Mouse (Mus musculus) right cerebral cortex, postnatal 36 days (tissue): ENCODE measurements around the gene Nck2.

Experiments
- DNase-seq, 2 experiments: peaks; one replicate each; pipeline ENCODE4 v3.0.0; 2022; ENCODE audit warnings: low spot score in 2 of 2, mixed read lengths in 1 of 2

Gene Nck2

DNA sequence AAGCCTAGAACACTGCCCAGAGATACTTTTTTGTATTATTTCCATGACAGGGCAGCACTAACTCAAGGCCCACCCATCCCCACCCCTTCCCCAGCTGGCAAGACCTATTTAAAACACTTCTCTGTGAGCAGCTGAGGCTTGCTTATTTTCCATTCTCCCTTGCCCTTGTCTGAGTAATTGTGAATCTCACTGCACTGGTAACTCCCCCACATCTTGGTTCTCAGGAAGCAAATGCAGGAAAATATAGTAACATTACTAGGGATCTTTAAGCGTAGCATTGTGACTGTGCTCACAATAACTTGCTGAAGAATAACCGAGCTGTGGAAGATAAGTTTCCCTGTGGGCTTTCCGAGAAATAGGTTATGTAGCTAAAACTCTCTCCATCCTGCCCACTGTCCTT lies 24.6 kb downstream of the Nck2 start:
- DNase-seq, result peak in 1 of 2 experiments; percentile 27

DNA sequence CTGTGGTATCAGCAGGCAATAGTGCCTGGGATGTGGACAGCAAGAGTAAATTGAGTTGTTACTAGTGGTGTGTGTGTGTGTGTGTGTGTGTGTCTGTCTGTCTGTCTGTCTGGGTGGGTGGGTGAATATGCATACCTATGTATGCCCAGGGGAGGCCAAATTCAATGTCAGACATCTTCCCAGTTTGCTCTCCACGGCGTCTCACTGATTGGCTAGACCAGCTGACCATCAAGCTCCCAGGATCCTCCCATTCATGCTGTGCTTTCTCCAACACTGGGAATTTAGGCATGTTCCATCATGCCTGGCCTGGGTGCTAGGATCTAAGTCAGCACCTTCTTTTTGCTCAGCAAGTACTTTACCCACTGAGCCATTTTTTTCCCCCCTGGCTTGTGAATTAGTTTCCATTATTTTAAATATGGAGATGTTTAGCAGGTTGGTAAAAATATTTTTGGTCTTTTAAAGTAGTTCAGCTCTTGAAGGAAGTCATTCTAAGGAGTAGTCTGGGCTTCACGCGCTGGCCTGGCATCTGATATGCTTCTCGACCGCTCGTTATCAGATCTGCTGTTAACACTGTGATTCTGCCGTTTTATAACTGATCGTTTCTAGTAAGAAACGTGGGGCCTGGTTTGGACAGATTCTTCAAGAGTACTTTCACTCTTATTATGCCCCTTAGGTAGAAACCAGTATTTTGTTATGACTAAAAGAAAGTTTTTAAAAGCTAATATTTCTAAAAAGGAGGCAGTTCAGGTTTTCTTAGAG lies 26.2 kb downstream of the Nck2 start:
- DNase-seq, result no peak

DNA sequence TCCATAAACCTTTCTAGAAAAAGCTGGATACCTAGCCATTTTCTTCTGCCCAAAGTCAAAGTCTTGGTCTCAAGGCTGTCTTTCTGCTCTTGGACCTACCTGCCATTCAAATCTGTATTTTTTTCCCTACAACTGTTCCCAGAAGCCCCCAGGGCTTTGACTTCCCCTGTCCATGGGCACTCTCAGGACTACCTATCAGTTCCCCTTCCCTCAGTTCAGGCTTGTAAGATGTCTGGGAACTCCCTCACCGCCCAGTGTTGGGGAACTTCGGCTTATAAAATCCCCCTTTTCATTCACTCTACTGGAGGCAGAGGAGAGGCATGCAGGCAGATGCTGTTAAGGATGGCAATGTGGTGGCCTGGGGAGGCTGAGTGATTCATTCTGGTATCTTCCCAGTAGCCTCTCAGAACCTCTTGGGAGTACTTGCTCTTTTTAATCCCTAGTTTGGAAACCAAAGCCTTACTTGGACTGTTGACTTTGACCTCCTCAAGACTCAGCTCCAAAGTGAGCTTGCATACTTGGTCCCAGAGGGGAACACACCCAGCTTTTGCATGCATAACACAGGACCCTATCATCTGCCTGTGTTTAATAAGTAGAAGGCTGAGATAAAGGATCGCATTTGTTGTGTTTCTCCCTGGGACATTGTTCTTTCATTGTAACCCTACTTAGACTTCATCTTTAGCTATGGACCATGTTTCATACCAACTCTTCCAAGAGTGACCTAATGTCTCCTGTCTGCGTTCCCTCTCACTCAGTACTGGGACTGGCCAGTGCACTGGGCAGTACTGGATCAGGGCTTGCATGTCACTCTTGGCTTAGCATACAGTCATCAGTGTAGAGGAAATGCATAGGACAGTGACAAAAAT lies 27.0 kb downstream of the Nck2 start:
- DNase-seq, result no peak

DNA sequence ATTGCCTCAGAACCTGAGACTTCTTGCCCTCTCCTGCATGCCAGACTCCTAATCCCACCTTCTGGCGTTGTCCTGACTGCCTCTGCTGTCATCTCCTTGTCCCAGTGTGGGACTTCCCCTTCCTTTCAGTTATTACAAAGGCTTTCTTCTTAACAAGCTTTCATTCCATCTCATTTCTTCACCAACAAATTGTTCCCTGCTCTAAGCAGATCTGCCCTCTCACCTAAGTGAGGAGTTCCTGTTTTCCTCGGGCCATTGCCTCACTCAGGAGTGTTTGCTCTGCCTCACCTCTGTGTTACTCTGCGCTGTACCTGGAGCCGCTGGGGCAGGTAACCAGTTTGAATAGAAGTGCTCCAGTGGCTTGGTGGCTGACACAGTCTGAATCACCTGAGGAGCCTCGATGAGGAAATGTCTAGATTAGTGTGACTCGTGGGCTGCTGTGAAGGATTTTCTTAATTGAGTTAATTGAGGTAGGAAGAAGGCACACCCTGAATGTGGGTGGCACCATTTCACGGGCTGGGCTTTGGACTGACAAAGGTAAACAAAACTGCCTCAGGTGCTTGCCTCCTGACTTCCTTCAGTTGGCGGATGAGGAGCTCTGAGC lies 27.8 kb downstream of the Nck2 start:
- no peak for DNase-seq

DNA sequence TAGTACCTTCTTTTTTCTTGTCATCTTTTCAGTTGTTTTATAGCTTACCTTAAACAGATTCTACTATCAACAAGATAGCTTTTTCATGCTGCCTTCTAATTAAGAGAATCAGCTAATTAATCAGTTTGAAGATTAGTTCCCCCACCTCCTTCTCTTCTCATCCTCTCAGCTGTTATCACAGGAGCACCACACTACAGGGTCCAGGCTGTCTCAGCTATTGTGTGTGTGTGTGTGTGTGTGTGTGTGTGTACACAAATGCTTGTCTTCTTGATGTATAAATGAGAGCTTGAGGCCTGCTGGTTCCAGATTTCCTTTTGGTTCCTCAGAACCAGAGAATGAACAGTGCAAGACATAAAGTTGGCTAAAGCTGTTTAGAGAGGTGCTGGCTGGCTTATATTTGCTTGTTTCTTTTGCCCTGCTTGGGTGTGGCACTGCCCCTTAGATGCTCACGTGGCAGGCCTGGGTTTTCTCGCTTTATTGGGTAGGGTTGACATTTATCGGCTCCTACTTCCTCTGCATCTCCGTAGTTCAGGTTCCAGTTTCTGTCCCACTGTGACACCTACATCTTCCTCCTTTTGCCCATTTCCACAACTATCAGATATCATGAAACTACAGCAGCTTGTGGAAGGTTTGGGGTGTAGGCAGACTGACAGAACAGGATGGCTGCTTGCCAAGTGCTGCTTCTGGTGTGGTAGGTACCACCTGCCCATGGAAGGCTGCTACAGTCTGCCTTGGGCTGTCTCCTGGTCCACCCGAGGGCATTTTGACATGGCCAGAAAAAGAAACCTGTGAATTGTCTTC lies 29.6 kb downstream of the Nck2 start:
- DNase-seq, result peak; percentile 55 to 61

DNA sequence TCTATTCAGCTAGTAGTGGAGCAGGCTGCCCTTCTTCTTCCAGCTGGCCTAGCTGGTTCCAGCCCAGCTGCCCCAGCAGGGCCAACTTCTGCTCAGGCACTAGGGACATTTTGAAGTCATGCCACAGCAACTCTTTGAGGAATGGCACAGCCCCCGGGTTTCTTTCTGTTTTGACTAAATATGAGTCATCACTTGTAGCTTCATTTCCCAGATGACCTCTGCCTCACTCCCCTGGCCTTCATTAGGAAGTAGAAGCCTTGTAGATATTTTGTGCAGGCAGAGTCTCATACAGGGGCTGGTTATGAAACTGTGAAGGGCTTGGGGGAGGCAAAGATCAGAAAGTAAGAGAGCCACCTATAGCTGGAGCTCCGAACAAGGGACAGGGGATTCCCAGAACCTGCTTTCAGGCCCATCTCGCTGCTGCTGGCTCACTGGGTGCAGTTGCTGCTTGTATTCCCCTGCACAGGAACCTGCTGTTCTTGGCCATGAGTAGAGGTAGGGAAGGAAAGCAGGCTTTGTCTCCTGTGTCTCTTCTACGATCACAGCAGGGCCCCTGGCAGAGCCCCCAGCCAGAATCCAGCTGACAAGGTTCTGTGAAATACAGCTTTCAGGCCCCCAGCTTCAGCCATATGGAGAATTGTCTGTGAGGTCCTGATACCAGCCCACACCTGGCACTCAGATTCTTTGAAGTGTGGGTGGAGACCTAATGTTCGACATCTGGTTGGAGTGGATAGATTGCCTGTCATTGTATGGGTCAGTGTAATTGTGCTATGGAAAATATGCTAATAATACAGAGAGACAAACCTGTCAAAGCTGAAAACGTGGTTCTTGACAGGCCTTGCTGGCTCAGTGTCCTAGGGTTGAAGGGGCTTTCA lies 30.4 kb downstream of the Nck2 start:
- DNase-seq, result no peak

DNA sequence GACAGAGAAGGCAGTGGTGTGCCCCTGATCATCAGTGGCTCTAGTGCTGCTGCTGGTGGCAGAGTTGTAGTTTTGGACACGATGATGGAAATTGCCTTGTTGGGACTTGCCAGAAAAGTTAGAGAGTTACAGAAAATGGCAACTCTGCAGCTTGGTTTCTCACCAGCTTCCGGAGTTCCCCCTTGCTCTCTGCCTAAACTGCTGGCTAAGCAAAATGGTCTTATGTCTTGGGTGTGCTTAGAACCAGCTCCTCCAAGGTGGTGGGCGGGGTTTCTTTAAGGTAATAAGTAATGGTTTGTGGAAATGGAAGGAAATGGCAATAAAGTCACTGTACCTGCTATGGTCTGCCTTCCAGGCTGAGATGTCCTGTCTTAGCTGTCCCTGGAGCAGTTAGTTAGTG lies 33.6 kb downstream of the Nck2 start:
- no peak for DNase-seq

DNA sequence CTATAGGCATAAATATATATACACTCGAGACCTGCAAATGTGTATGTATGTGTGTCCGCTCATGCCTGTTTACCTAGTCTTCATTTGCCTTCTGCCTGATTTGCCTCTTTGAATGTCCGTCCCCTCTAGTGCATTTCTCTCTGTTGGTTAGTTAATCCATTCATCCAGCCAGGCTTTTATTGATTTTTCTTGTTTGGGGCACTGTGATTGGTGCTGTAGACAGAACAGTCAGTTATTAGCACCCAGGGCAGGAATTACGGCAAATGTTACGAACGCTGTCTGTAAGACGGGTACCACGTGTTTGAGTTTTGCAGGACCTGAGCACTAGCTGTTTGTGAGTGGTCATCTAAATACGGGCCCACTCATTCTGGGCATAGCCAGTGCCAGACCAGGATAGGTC lies 40.8 kb downstream of the Nck2 start:
- no peak for DNase-seq

DNA sequence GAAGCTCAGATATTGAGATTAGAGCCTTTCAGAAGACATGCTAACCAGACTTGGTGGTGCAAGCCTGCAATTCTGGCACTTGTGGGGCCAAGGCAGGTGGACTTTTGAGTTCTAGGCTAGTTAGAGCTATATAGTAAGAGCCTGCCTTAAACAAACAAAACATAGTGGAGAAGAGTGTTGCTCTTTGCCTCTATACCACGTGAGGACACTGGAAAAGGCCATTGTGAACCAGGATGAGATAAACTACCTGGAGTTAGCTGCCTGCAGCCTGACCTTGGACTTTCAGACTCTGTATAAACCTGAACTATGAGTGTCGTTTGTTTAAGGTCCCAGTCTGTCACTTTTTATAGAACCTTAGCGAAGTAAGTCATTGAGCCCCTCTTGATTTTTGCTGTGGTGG lies 42.1 kb downstream of the Nck2 start:
- DNase-seq, result no peak

DNA sequence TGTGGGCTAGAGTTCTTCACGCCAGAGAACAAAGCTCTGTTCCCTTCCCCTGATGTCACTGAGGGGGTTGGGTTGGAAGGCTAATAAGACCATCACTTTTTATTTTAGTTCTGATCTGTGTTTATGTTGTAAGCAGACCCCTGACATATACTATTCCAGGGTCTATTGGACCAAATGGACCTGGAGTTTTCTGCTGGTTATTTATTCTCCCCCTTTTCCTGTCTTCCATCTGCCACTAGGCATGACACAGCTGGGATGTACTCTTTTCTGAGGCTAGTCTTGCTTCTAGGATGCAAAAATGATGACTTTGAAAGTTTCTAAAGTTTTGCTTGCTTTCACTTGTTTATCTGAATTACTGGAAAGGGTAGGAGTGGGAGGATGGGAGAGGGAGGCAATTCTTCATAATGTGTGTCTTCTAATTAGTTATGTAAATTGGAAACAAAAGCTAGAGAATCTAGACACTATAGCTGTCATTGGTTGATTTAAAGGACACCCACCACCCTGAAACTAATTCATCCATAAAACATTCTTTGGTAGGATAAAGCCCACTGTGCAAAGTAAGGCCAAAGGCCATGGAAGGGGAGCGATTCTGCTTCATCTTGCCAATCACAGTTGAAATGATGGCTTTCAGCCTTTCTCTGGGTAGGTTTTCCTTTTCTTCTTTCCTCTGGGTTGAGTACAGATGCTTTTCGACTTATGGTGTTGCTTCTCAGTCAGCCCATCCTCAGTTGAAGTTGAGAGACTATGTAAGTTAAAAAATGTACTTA lies 42.8 kb downstream of the Nck2 start:
- no peak for DNase-seq

DNA sequence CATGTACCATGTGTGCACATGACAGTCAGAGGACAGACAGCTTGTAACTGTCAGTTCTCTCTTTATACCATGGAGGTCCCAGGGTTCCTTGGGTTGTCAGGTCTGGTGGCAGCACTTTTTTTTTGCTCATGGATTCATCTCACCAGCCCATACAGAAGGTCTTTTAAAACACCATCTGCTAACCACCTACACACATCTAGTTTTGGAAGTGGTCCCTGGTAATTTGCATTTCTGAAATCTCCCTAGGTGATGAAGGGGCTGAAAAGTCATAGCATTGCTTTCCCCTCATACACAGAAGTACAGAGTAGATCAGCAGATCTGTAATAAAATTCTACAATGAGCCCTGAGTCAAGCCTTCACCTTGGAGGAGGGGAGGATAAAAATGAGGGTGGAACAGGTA lies 44.9 kb downstream of the Nck2 start:
- peak in 1 of 2 experiments; percentile 36 for DNase-seq

DNA sequence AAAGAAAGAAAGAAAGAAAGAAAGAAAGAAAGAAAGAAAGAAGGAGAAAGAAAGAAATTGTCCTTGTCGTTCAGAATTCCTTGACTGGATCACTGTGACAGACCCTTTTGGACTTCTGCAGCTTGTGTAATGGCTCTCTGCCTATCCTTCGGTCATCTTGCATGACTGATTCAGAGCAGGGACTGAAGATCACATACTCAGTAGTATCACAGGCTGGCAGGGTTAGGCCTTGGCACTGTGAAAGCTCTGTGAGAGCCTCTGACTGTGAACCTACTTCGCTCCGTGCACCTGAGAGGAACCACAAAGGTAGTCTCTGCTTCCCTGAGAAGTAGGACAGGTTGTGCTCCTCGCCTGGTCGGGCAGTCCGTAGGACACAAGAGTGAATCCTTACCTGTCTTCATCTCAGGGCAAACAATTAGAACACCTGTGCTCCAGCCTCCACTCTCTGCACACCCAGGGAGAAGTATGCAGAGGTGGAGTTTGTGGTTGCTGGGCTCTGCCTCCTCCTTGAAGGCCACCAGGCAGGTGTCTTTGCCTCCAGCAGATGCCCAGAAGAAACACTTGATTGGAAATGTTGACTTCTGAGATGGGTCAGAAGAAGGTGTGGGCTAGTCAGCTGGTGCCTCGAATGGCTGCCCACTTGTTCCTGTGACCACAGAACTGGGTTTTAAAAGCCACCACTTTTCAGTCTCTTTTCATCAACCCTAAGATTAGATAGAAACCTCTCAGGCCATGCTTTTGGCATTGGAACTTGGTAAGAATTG lies 47.3 kb downstream of the Nck2 start:
- no peak for DNase-seq

DNA sequence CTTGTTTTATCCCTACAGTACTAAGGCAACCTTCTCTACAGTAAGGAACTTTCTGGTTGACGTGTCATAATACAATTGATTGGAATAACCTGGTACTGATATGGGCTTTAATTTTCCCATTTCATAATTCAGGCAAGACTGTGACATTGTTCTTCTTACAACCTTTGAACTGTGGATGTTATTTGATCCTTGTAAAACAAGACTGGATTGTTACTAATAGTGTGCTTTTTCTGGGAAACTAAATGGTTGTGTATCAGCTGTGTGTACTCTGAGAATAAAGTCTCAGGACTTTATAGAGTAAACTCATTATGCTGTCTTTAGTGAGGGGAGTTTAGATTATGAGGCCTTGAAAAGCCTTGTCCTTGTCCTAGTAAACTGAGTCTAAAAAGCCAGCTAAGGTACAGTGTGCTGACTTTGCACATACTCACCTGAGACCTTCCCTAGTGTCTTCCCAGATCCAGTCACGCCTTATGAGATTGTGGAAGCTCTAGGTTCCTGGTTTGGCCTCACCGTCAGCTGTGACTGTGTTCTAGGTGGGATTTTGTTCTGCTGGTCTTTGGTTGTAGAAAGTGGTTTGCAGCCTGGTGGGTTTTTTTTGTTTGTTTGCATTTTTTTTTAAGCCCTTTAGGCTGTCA lies 48.5 kb downstream of the Nck2 start:
- no peak for DNase-seq

DNA sequence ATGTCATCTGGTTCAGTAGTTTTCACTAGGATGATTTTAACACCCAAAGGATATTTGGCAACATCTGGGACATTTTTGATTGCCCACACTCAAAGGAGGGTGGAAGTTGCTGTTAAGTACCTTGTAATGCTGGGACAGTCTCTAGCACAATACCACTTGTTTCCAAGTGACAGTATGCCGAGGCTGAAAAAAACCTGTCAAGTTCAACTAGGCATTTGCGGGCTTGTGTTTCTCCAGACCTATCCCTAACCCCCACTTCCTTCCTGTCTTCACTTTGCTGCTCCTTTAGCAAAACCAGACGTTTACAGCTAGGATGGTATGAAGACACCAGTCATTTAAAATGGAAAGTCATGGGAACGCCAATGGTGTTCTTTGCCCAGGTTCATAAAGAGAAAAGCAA lies 51.7 kb downstream of the Nck2 start:
- no peak for DNase-seq

DNA sequence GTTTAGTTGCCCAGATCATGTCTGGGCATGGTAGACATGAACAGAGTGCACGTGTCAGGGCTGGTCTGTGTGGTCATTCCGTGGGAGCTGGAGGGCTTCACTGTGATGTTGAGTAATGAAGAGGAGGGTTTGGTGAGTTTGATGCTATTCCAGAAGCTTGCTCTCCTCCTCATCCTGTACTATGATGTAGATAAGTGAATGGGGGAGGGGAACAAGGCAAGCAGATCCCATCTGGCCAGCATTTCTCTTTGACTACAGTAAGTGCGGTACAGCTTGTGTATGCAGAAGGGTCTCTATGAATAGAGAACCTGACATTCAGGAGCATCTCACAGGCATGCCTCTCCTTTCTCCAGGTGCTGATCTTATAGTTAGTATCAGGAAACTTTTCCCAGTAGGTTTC lies 52.6 kb downstream of the Nck2 start:
- DNase-seq, result no peak

DNA sequence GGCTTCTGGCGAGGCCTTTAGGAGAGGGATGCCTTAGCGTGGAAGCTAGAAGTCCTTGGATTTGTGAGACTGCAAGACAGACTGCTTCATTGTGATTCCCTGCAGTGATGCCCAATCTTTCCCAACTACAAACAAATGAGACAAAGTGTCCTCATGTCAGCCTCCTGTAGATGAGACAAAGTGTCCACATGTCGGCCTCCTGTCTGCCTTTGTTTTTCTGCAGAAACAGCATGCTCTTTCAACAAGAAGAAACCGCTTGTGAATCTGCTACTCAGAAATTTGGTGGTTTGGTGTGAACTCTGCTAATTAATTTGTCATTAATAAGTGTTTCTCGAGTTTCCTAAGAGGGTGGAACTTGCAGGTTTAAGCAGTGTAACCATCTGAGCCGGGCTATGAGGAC lies 53.6 kb downstream of the Nck2 start:
- DNase-seq, result no peak

DNA sequence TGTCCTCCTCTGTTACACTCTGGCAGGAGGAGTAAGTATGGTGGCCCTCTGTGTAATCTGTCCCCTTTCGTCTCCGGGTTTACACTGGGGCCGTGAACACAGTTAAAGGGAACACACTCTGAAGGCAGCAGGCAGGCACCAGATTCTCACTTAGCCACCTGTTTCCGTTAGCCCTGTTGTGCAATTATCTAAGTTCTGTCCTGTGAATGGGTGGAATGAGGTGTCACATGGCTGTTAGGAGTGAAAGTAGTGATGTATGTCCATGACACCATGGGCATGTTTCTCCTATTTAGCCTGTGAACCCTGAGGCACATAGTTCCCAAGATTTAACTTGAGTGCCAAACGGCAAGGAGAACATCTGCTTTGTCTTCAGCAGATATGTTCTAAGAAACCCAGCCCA lies 55.7 kb downstream of the Nck2 start:
- no peak for DNase-seq

DNA sequence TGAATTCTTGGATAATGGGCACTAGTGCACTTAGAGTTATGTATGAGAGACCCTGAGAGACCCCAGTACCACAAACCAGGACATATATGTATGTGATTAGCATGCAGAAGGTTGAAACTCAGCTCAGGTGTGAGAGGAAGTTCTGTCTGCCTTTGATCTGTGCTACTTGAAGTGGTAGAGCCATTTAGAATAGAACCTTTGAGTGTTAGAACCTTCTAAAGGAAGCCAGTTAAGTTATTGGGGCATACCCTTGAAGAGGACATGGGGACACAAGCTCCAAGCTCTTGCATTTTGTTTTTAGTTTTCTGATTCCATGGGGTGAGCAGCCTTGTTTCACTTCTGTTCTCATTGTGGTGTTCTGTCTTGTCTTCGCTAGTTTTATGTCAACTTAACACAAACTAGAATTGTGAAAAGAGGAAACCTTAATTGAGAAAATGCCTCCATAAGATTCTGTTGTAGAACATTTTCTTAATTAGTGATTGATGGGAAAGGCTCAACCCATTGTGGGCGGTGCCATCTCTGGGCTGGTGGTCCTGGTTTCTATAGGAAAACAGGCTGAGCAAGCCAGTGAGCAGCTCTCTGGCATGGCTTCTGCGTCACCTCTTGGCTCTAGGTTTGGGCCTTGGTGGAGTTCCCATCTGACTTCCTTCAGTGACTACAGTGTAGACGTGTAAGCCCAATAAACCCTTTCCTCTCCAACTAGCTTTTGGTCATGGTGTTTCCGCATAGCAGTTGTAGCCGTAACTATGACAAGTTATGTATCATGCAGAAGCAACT lies 57.0 kb downstream of the Nck2 start:
- no peak for DNase-seq
